Mouse (Mus musculus) bone marrow, adult 2 months (tissue): ENCODE data around the gene Aff1.

Experiments used
- CTCF ChIP-seq: fragments of 200-500 bp; IDR thresholded peaks from 2 replicates; pipeline ENCODE4 v1.5.1; 2011; ENCODE audit warnings: low read length, control low read depth; ENCODE audit not compliant: control insufficient read depth, insufficient read depth
- POLR2A ChIP-seq: fragments of 200-500 bp; IDR thresholded peaks from 2 replicates; pipeline ENCODE4 v1.6.1; 2011; ENCODE audit warnings: low read depth, mild to moderate bottlenecking, control low read depth, low read length, borderline replicate concordance; ENCODE audit not compliant: control insufficient read depth

DNA sequence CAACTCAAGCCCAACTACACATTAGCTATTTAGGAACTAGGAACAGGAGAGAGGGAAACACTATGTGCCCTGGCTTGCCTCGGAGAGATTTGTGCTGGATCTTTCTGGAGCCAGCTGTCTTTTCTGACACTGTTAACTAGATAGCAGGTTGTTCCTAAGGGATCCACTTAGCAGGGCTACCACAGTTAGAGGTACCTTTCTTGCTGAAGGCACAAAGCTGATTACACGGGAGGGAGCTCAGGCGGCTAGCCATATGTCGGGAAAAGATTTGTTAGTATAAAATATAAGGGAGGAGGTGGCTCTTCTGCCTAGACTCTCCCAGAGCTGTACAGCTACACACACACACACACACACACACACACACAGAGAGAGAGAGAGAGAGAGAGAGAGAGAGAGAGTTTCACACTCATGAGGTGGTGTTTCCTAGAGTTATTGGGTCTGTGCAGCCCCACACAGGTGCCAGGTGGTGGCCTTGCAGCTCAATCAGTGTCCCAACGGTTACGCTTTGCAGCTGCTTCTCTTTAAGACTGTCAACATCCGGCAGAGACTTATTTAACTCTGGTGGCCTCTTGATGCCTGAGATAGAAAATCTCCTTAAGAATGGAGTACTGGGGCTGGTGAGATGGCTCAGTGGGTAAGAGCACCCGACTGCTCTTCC, 34.2 kb downstream of the Aff1 start:
- TF ChIP-seq POLR2A, result no peak
- no peak for TF ChIP-seq CTCF
